Mouse (Mus musculus) C2C12 (cell line): ENCODE measurements at regions not wholly inside any gene's neighbourhood (a gene's known extent, or its start where the extent isn't known, plus 50 kb on each side); places are given as distances from the start of the nearest gene placed in this dataset.

ENCODE experiments used
- H3K27me3 ChIP-seq: one replicate; pipeline ENCODE4 v1.6.1; 2011; ENCODE audit not compliant: control insufficient read depth, insufficient read depth, insufficient read length
- H3K36me3 ChIP-seq: one replicate; pipeline ENCODE4 v1.6.1; 2011; ENCODE audit not compliant: control insufficient read depth, insufficient read depth
- H3K4me3 ChIP-seq: one replicate; pipeline ENCODE4 v1.5.1; 2011; ENCODE audit warnings: mild to moderate bottlenecking, control low read depth; ENCODE audit not compliant: poor library complexity, insufficient read depth, severe bottlenecking
- H3K79me2 ChIP-seq: one replicate; pipeline ENCODE4 v1.6.1; 2011; ENCODE audit not compliant: control insufficient read depth, insufficient read depth
- H3K79me3 ChIP-seq: one replicate; pipeline ENCODE4 v1.6.1; 2011; ENCODE audit warnings: low read depth, control low read depth
- H3ac ChIP-seq: one replicate; pipeline ENCODE3; 2011; ENCODE audit warnings: low read depth; ENCODE audit not compliant: control insufficient read depth, insufficient read length
- CEBPB ChIP-seq: IDR thresholded peaks from one replicate; pipeline ENCODE4 v1.6.1; 2011; ENCODE audit warnings: low read depth, mild to moderate bottlenecking, control low read depth, moderate library complexity
- CTCF ChIP-seq: IDR thresholded peaks from one replicate; pipeline ENCODE4 v1.5.1; 2011; ENCODE audit not compliant: control insufficient read depth, insufficient read depth, insufficient read length
- FOSL1 ChIP-seq: IDR thresholded peaks from one replicate; pipeline ENCODE4 v1.8.0; 2011; ENCODE audit warnings: mild to moderate bottlenecking, low read length; ENCODE audit not compliant: poor library complexity, insufficient read depth, severe bottlenecking
- MAX ChIP-seq: IDR thresholded peaks from one replicate; pipeline ENCODE4 v1.6.1; 2011; ENCODE audit warnings: mild to moderate bottlenecking, control low read depth
- MYOD1 ChIP-seq: IDR thresholded peaks from one replicate; pipeline ENCODE4 v1.6.1; 2011; ENCODE audit warnings: low read depth; ENCODE audit not compliant: control insufficient read depth, insufficient read length
- MYOG ChIP-seq: IDR thresholded peaks from one replicate; pipeline ENCODE4 v1.6.1; 2011; ENCODE audit not compliant: control insufficient read depth, insufficient read length; ENCODE audit errors: extremely low read depth
- USF1 ChIP-seq: IDR thresholded peaks from one replicate; pipeline ENCODE4 v1.6.1; 2011; ENCODE audit warnings: low read depth, mild to moderate bottlenecking, control low read depth, moderate library complexity

DNA sequence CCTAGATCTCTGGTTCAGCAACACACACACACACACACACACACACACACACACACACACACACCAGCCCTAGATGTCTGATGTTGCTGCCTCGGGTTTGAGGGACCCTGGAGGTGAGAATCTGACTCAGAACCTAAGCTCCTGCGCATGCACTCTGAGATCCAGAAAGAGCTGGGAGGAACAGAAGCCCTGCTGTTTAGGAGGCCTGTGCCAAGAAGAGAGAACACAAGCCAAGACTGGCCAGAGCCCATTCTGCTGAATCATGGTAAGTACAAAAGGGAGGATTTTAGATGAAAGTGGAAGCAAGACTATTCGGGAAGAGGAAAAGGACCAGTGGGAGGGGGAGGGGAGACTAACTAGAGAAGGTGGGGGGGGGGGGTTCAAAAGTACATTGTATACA lies 132.2 kb upstream of the Dynlrb2 start:
- H3K79me2 ChIP-seq, result no peaks in the 10 kb centered on the region
- no peak overlapping the region for H3K4me3 ChIP-seq
- H3K27me3 ChIP-seq, result no peaks in the 10 kb centered on the region
- TF ChIP-seq FOSL1 (no peak), CTCF (no peak), USF1 (no peak), MAX (no peak)
- no peak overlapping the region for H3ac ChIP-seq
- H3K36me3 ChIP-seq, result no peaks in the 10 kb centered on the region
- H3K79me3 ChIP-seq, result no peaks in the 10 kb centered on the region

- Histone ChIP-seq H3K36me3 (no peaks in the 10 kb centered on the region), H3ac (no peak overlapping the region), H3K4me3 (no peak overlapping the region), H3K79me3 (no peaks in the 10 kb centered on the region), H3K27me3 (no peaks in the 10 kb centered on the region), H3K79me2 (no peaks in the 10 kb centered on the region)
- TF ChIP-seq MYOD1, result no peak
- TF ChIP-seq FOSL1, result no peak
- no peak for TF ChIP-seq CTCF
- no peak for TF ChIP-seq USF1
- no peak for TF ChIP-seq MYOG
- no peak for TF ChIP-seq MAX
- TF ChIP-seq CEBPB, result no peak
Measured at GRCm38 (mm10) chr8:116372056-116372455, 132.7 kb upstream of the Dynlrb2 start.

- TF ChIP-seq CTCF (no peak), CEBPB (no peak), MYOG (no peak), MAX (no peak), FOSL1 (no peak), USF1 (no peak), MYOD1 (no peak)
Measured at GRCm38 (mm10) chr8:116367491-116367890, 137.3 kb upstream of the Dynlrb2 start.

GRCm38 (mm10) chr8:116366706-116367105 lies 138.1 kb upstream of the Dynlrb2 start:
- Histone ChIP-seq H3ac (no peak overlapping the region), H3K79me2 (no peaks in the 10 kb centered on the region), H3K36me3 (no peaks in the 10 kb centered on the region), H3K27me3 (no peaks in the 10 kb centered on the region), H3K79me3 (no peaks in the 10 kb centered on the region), H3K4me3 (no peak overlapping the region)
- TF ChIP-seq MYOD1, result no peak
- TF ChIP-seq CTCF, result no peak
- TF ChIP-seq CEBPB, result no peak
- no peak for TF ChIP-seq MYOG
- TF ChIP-seq FOSL1, result no peak
- TF ChIP-seq MAX, result no peak
- no peak for TF ChIP-seq USF1

More at GRCm38 (mm10) chr8:116367491-116367890, 137.3 kb upstream of the Dynlrb2 start:
- Histone ChIP-seq H3K79me3 (no peaks in the 10 kb centered on the region), H3K36me3 (no peaks in the 10 kb centered on the region), H3K4me3 (no peak overlapping the region), H3K27me3 (no peaks in the 10 kb centered on the region), H3K79me2 (no peaks in the 10 kb centered on the region), H3ac (no peak overlapping the region)

- Histone ChIP-seq H3K4me3 (no peak overlapping the region), H3K79me3 (no peaks in the 10 kb centered on the region), H3K79me2 (no peaks in the 10 kb centered on the region), H3K27me3 (no peaks in the 10 kb centered on the region), H3ac (no peak overlapping the region), H3K36me3 (no peaks in the 10 kb centered on the region)
- TF ChIP-seq MYOG (no peak), USF1 (no peak), CEBPB (no peak), MYOD1 (no peak), FOSL1 (no peak), MAX (no peak), CTCF (no peak)
Measured at GRCm38 (mm10) chr8:116364751-116365150, 140.0 kb upstream of the Dynlrb2 start.

DNA sequence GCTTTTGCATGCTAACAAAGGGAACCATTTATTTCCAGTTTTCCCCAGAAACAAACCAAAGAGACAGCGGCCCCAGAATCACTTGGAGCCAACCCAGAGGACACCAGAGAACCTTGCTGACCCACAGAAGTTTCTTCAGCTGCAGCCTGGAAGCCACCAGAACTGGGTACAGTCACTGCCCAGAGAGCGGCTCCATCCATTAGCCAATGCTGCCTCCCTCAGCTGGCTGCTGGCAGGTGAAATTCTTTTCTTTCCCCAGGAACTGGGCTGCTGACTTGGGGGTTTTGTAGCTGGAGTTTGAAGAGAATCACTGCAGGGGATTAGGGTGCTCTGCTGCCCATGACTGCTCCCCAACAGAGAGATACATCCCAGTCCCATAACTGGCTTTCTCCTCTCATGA lies 140.6 kb upstream of the Dynlrb2 start:
- Histone ChIP-seq H3K79me3 (no peaks in the 10 kb centered on the region), H3K36me3 (no peaks in the 10 kb centered on the region), H3ac (no peak overlapping the region), H3K79me2 (no peaks in the 10 kb centered on the region), H3K4me3 (no peak overlapping the region), H3K27me3 (no peaks in the 10 kb centered on the region)
- TF ChIP-seq CEBPB (no peak), MAX (no peak), USF1 (no peak), MYOG (no peak), CTCF (no peak), FOSL1 (no peak), MYOD1 (no peak)
